ENCODE assay signal across 12 mouse cellular contexts in genomic region chr3:40491742-40492141, GRCm38 (mm10). TPM values are rescaled to one million over a fixed set of nuclear protein-coding genes. Genes with fewer than 3 reads are reported as not detected.
A peak's percentile ranks its signal among the peaks of the same experiment; 100 is the strongest.
DNase-seq lines count a peak whose midpoint lies in the region; ATAC-seq and TF ChIP-seq lines count a peak whose summit lies in the region.
"Had no signal": no experiment of that assay in that cellular context is flagged by ENCODE, and none has a peak within 500 bp of the region (broad histone marks: within the 10 kb centered on the region; RNA-seq: fewer than 3 reads in every experiment).

No protein-coding gene starts in this region.

- 92% methylated on average over 3 of the region's 3 CpGs for WGBS in forebrain, postnatal 0 days
- 91% methylated on average over 3 of the region's 3 CpGs for WGBS in forebrain, embryonic 11.5 days
- WGBS in liver, postnatal 0 days (ENCODE audit: insufficient replicate concordance) = 79% methylated on average over 3 of the region's 3 CpGs
- 73% methylated on average over 3 of the region's 3 CpGs for WGBS in liver, embryonic 12.5 days (ENCODE audit: insufficient replicate concordance)

- no peak for ATAC-seq in forebrain, postnatal 0 days
- ATAC-seq in forebrain, embryonic 11.5 days (replicated peaks; ENCODE audit: low FRiP score) = no peak
- ATAC-seq in liver, postnatal 0 days = no peak
- ATAC-seq in liver, embryonic 12.5 days = no peak
- 0 out of 2 replicates have a peak, but pooled peaks have one; percentile 25 for ATAC-seq in common myeloid progenitor, adult 5-6 weeks (replicated peaks; ENCODE audit: low read depth, poor library complexity, severe bottlenecking)
- ATAC-seq: intestine, embryonic 16.5 days had no signal

- no peak overlapping the region for H3K9ac ChIP-seq in forebrain, postnatal 0 days
- H3K9ac ChIP-seq in forebrain, embryonic 11.5 days (ENCODE audit: low read length) = no peak overlapping the region
- no peak overlapping the region for H3K9ac ChIP-seq in liver, postnatal 0 days (replicated peaks)
- H3K9ac ChIP-seq in liver, embryonic 12.5 days = no peak overlapping the region
- H3K9ac ChIP-seq: heart, embryonic 15.5 days had no signal

- DNase-seq in forebrain, postnatal 0 days = no peak
- no peak for DNase-seq in forebrain, embryonic 11.5 days (ENCODE audit: low spot score)
- no peak for DNase-seq in liver, postnatal 0 days
- no peak for DNase-seq in ovary, adult 18-20 months (ENCODE audit: low spot score)
- DNase-seq in heart, adult 9 months (ENCODE audit: low spot score in 2 of 2) = no peak
- DNase-seq: embryo, embryonic 11 days; lung, postnatal 14 days had no signal

- no peaks in the 10 kb centered on the region for H3K4me1 ChIP-seq in forebrain, postnatal 0 days (ENCODE audit: insufficient read depth)
- no peaks in the 10 kb centered on the region for H3K4me1 ChIP-seq in forebrain, embryonic 11.5 days (replicated peaks; ENCODE audit: control insufficient read depth, insufficient read depth, low read length)
- no peaks in the 10 kb centered on the region for H3K4me1 ChIP-seq in liver, postnatal 0 days (ENCODE audit: insufficient read depth)
- H3K4me1 ChIP-seq in liver, embryonic 12.5 days = no peaks in the 10 kb centered on the region
- H3K4me1 ChIP-seq in E14TG2a.4 (replicated peaks; ENCODE audit: low read depth, low read length) = 0 out of 2 replicates have a peak, but pooled peaks cover 3% of the 10 kb centered on the region
- H3K4me1 ChIP-seq: heart, embryonic 15.5 days had no signal

- no peaks in the 10 kb centered on the region for H3K27me3 ChIP-seq in forebrain, postnatal 0 days (ENCODE audit: insufficient read depth, low read length)
- H3K27me3 ChIP-seq in forebrain, embryonic 11.5 days (ENCODE audit: control insufficient read depth, insufficient read depth, low read length) = no peaks in the 10 kb centered on the region
- no peaks in the 10 kb centered on the region for H3K27me3 ChIP-seq in liver, postnatal 0 days (ENCODE audit: insufficient read depth, low read length)
- no peaks in the 10 kb centered on the region for H3K27me3 ChIP-seq in liver, embryonic 12.5 days (replicated peaks)
- no peaks in the 10 kb centered on the region for H3K27me3 ChIP-seq in E14TG2a.4 (ENCODE audit: insufficient read depth, low read length)
- H3K27me3 ChIP-seq: heart, embryonic 15.5 days had no signal

- no peak overlapping the region for H3K4me3 ChIP-seq in forebrain, postnatal 0 days (ENCODE audit: low read depth, low read length)
- no peak overlapping the region for H3K4me3 ChIP-seq in forebrain, embryonic 11.5 days (ENCODE audit: low read depth, low read length)
- H3K4me3 ChIP-seq in liver, postnatal 0 days (ENCODE audit: low read depth, low read length) = no peak overlapping the region
- no peak overlapping the region for H3K4me3 ChIP-seq in liver, embryonic 12.5 days
- H3K4me3 ChIP-seq in E14TG2a.4 (replicated peaks; ENCODE audit: low read length) = no peak overlapping the region
- H3K4me3 ChIP-seq: heart, embryonic 15.5 days had no signal

- H3K27ac ChIP-seq in forebrain, postnatal 0 days (ENCODE audit: low read depth, low read length) = no peak overlapping the region
- H3K27ac ChIP-seq in forebrain, embryonic 11.5 days (ENCODE audit: low read depth, low read length) = no peak overlapping the region
- H3K27ac ChIP-seq in liver, postnatal 0 days (ENCODE audit: low read depth) = no peak overlapping the region
- no peak overlapping the region for H3K27ac ChIP-seq in liver, embryonic 12.5 days
- H3K27ac ChIP-seq: heart, embryonic 15.5 days had no signal

- no peak for TF ChIP-seq EP300 in liver, postnatal 0 days (IDR thresholded peaks at IDR 0.05; ENCODE audit: low read depth)

- TF ChIP-seq CTCF in forebrain, postnatal 0 days (IDR thresholded peaks at IDR 0.05; ENCODE audit: low read depth) = peak; percentile 29; the same call in 1 of the 2 replicates
- TF ChIP-seq CTCF in liver, postnatal 0 days (IDR thresholded peaks at IDR 0.05; ENCODE audit: low read depth) = peak; percentile 51
- TF ChIP-seq CTCF in E14TG2a.4 (conservative IDR thresholded peaks at IDR 0.05; ENCODE audit: low read length) = peak; percentile 74

- no peaks in the 10 kb centered on the region for H3K9me3 ChIP-seq in forebrain, postnatal 0 days (ENCODE audit: low read length)
- peaks cover 3% of the 10 kb centered on the region; the same call in 1 of the 2 replicates for H3K9me3 ChIP-seq in forebrain, embryonic 11.5 days (ENCODE audit: control insufficient read depth, low read length)
- no peaks in the 10 kb centered on the region for H3K9me3 ChIP-seq in liver, postnatal 0 days (ENCODE audit: low read length)
- peaks cover 4% of the 10 kb centered on the region; the same call in 1 of the 2 replicates for H3K9me3 ChIP-seq in liver, embryonic 12.5 days (replicated peaks)
- H3K9me3 ChIP-seq in E14TG2a.4 (ENCODE audit: low read length) = peaks cover 10% of the 10 kb centered on the region
- H3K9me3 ChIP-seq: heart, embryonic 15.5 days had no signal

- H3K4me2 ChIP-seq in forebrain, postnatal 0 days (ENCODE audit: low read depth) = no peak overlapping the region
- H3K4me2 ChIP-seq in forebrain, embryonic 11.5 days (ENCODE audit: low read depth, low read length, severe bottlenecking) = no peak overlapping the region
- no peak overlapping the region for H3K4me2 ChIP-seq in liver, postnatal 0 days (ENCODE audit: low read depth, low read length)
- no peak overlapping the region for H3K4me2 ChIP-seq in liver, embryonic 12.5 days
- H3K4me2 ChIP-seq: heart, embryonic 15.5 days had no signal

- no peaks in the 10 kb centered on the region for H3K36me3 ChIP-seq in forebrain, postnatal 0 days (ENCODE audit: insufficient read depth)
- no peaks in the 10 kb centered on the region for H3K36me3 ChIP-seq in forebrain, embryonic 11.5 days (ENCODE audit: control insufficient read depth, insufficient read depth, low read length)
- no peaks in the 10 kb centered on the region for H3K36me3 ChIP-seq in liver, postnatal 0 days (replicated peaks; ENCODE audit: insufficient read depth, low read length)
- H3K36me3 ChIP-seq in liver, embryonic 12.5 days = no peaks in the 10 kb centered on the region
- H3K36me3 ChIP-seq in E14TG2a.4 (ENCODE audit: insufficient read depth, low read length) = no peaks in the 10 kb centered on the region
- H3K36me3 ChIP-seq: heart, embryonic 15.5 days had no signal

RNA-seq across cellular contexts. Expression of gene Intu, which starts 39.3 kb away (rescaled TPM):
- total RNA-seq in forebrain, postnatal 0 days (2014; rRNA removed) = 5.8 and 10.5 TPM in 2 replicates
- polyA plus RNA-seq in forebrain, postnatal 0 days (2015; fragmentation: Nextera tagmentation; extraction: Ambion mirVana) = 3.2 and 3.3 TPM in 2 replicates
- 8.2 and 10.0 TPM in 2 replicates for polyA plus RNA-seq in forebrain, embryonic 11.5 days (2014; fragmentation: Nextera tagmentation; extraction: Ambion mirVana)
- 0.53 and 0.60 TPM in 2 replicates for polyA plus RNA-seq in liver, postnatal 0 days (2015; fragmentation: Nextera tagmentation; extraction: Ambion mirVana)
- polyA plus RNA-seq in liver, embryonic 12.5 days (2016; fragmentation: Nextera tagmentation; extraction: Ambion mirVana) = 1.2 and 2.0 TPM in 2 replicates
- 2.4 and 2.5 TPM in 2 replicates for total RNA-seq in common myeloid progenitor, adult 5-6 weeks (2017)
